Mouse (Mus musculus) MEL (cell line): ENCODE results near the gene Tspan18.

ENCODE experiments used
- CTCF ChIP-seq, 3 experiments: IDR thresholded peaks in 2 of 3; conservative IDR thresholded peaks in 1 of 3; 2 replicates each; pipeline ENCODE4 v1.5.1; 2011 to 2012; ENCODE audit warnings: low read length in 3 of 3, low read depth in 2 of 3, mild to moderate bottlenecking in 2 of 3, improper control_type of control experiment in 1 of 3, inconsistent platforms in 1 of 3, mixed read lengths in 1 of 3, moderate library complexity in 1 of 3; ENCODE audit not compliant: control insufficient read depth in 1 of 3, insufficient read depth in 1 of 3, poor library complexity in 1 of 3, severe bottlenecking in 1 of 3
- EP300 ChIP-seq, 2 experiments: IDR thresholded peaks; 2 replicates each; pipeline ENCODE4 v1.6.1; 2011; ENCODE audit warnings: improper control_type of control experiment in 2 of 2, low read length in 2 of 2, low read depth in 1 of 2, mild to moderate bottlenecking in 1 of 2
- GATA1 ChIP-seq: IDR thresholded peaks from 2 replicates; pipeline ENCODE4 v1.6.1; 2011; ENCODE audit warnings: low read depth, low read length, improper control_type of control experiment
- MAFK ChIP-seq: IDR thresholded peaks from 2 replicates; pipeline ENCODE4 v1.6.1; 2011; ENCODE audit warnings: low read depth, mild to moderate bottlenecking, low read length, improper control_type of control experiment, borderline replicate concordance
- MEF2A ChIP-seq: IDR thresholded peaks from 2 replicates; pipeline ENCODE4 v1.6.1; 2014; ENCODE audit warnings: low read depth, mild to moderate bottlenecking, inconsistent platforms, low read length, improper control_type of control experiment; ENCODE audit not compliant: poor library complexity, insufficient replicate concordance, severe bottlenecking; ENCODE audit errors: extremely low read depth
- MYC ChIP-seq: IDR thresholded peaks from 2 replicates; pipeline ENCODE4 v1.6.1; 2011; ENCODE audit warnings: low read depth, mild to moderate bottlenecking, low read length, improper control_type of control experiment, moderate library complexity
- NELFE ChIP-seq: IDR thresholded peaks from 2 replicates; pipeline ENCODE4 v1.6.1; 2011; ENCODE audit warnings: low read depth, low read length, improper control_type of control experiment
- POLR2A ChIP-seq, 2 experiments: IDR thresholded peaks; 2 replicates each; pipeline ENCODE4 v1.6.1; 2011 to 2012; ENCODE audit warnings: low read length in 2 of 2, mild to moderate bottlenecking in 2 of 2, control low read depth in 1 of 2, improper control_type of control experiment in 1 of 2, low read depth in 1 of 2, moderate library complexity in 1 of 2; ENCODE audit not compliant: control insufficient read depth in 1 of 2, insufficient read depth in 1 of 2, poor library complexity in 1 of 2
- POLR2AphosphoS2 ChIP-seq: IDR thresholded peaks from 2 replicates; pipeline ENCODE4 v1.6.1; 2011; ENCODE audit warnings: low read length, improper control_type of control experiment
- RCOR1 ChIP-seq: IDR thresholded peaks from 2 replicates; pipeline ENCODE4 v1.6.1; 2012; ENCODE audit warnings: low read depth, mild to moderate bottlenecking, inconsistent platforms, low read length, improper control_type of control experiment
- SMC3 ChIP-seq: IDR thresholded peaks from 2 replicates; pipeline ENCODE4 v1.6.1; 2011; ENCODE audit warnings: low read depth, low read length, improper control_type of control experiment
- USF1 ChIP-seq: IDR thresholded peaks from 2 replicates; pipeline ENCODE4 v1.6.1; 2014; ENCODE audit warnings: low read depth, mild to moderate bottlenecking, inconsistent platforms, low read length, improper control_type of control experiment, moderate library complexity
- USF2 ChIP-seq, 2 experiments: IDR thresholded peaks; 2 replicates each; pipeline ENCODE4 v1.6.1; 2011 to 2012; ENCODE audit warnings: improper control_type of control experiment in 2 of 2, low read length in 2 of 2, borderline replicate concordance in 1 of 2, inconsistent platforms in 1 of 2, low read depth in 1 of 2, mild to moderate bottlenecking in 1 of 2; ENCODE audit not compliant: insufficient read depth in 1 of 2

DNA sequence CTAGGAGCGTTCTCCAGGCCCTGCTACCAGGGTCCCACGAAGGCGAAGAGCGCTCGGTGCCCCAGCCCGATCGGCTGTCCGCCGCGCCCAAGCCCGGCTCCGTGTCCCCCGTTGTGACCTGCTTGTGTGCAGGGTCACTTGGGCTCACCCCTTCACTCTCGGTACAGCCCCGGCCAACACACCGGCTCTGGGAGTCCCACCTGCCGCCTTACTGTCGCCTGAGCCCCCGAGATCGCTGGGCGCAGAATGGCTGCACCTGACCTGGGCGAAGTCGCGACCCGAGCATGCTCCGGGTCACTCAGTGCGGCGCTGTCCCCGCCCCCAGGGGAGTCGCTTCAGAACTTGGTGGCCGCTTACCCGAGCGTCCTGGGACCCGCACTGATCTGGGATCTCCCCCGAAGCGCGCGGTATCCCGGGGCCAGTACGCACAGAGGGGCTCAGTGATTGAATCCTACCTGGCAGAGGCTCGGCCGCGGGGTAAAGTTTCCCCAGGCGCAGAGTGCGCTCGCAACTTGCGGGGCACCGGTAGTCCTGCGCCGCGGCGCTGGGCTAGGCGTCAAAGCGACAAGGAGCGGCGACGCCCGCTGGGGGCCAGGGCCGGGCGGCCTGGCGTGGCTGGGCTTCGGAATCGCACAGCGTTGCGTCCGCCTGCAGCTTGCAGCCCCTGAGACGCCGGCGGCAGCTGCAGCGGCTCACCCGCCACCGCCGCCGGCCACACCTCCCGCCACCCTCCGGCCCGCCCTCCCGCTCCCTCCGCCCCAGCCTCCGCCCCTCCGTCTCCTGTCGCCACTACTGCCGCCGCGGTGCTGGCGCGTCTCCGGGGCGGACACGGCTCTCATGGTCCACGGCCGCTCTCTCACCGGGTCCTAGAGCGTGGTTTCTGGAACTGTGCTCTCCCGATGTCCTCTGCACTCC is at the start of gene Tspan18:
- TF ChIP-seq POLR2A (IDR thresholded peaks at IDR 0.05; ENCODE audit: control insufficient read depth in 1 of 2, insufficient read depth in 1 of 2, low read depth in 1 of 2, low read length in 2 of 2, poor library complexity in 1 of 2): 0 out of 4 replicates have a peak, but pooled peaks of 1 of the 2 experiments have one; percentile 32
- no peak for TF ChIP-seq GATA1
- TF ChIP-seq EP300 (IDR thresholded peaks at IDR 0.05; ENCODE audit: low read depth in 1 of 2, low read length in 2 of 2): no peak
- no peak for TF ChIP-seq CTCF (IDR thresholded peaks at IDR 0.05 in 2 of 3, conservative IDR thresholded peaks at IDR 0.05 in 1 of 3; ENCODE audit: control insufficient read depth in 1 of 3, insufficient read depth in 1 of 3, low read depth in 2 of 3, low read length in 3 of 3, poor library complexity in 1 of 3, severe bottlenecking in 1 of 3)
- TF ChIP-seq NELFE: 0 out of 2 replicates have a peak, but pooled peaks have one; percentile 28
- no peak for TF ChIP-seq USF1
- no peak for TF ChIP-seq MAFK
- TF ChIP-seq MYC: no peak
- no peak for TF ChIP-seq MEF2A
- TF ChIP-seq SMC3: no peak
- no peak for TF ChIP-seq USF2 (IDR thresholded peaks at IDR 0.05; ENCODE audit: borderline replicate concordance in 1 of 2, insufficient read depth in 1 of 2, low read depth in 1 of 2, low read length in 2 of 2)
- TF ChIP-seq POLR2AphosphoS2: no peak
- no peak for TF ChIP-seq RCOR1
